Mouse (Mus musculus) bone marrow, adult 2 months (tissue): ENCODE results near the gene Cbl. TPM values are rescaled to one million over a fixed set of nuclear protein-coding genes. Genes with fewer than 3 reads are reported as not detected.

Source experiments
- H3K27ac ChIP-seq: fragments of 200-500 bp; 2 replicates; pipeline ENCODE4 v1.5.1; 2012; ENCODE audit warnings: low read depth, mild to moderate bottlenecking, control low read depth, inconsistent platforms, low read length; ENCODE audit not compliant: control insufficient read depth, poor library complexity, insufficient read depth
- H3K4me1 ChIP-seq: fragments of 200-500 bp; 2 replicates; pipeline ENCODE4 v1.6.1; 2011; ENCODE audit warnings: low read length; ENCODE audit not compliant: control insufficient read depth, insufficient read depth
- H3K4me3 ChIP-seq: fragments of 200-500 bp; replicated peaks from 2 replicates; pipeline ENCODE3; 2011; ENCODE audit warnings: mild to moderate bottlenecking, low read depth, low read length, control low read depth; ENCODE audit not compliant: control insufficient read depth
- CTCF ChIP-seq: fragments of 200-500 bp; IDR thresholded peaks from 2 replicates; pipeline ENCODE4 v1.5.1; 2011; ENCODE audit warnings: low read length, control low read depth; ENCODE audit not compliant: control insufficient read depth, insufficient read depth
- POLR2A ChIP-seq: fragments of 200-500 bp; IDR thresholded peaks from 2 replicates; pipeline ENCODE4 v1.6.1; 2011; ENCODE audit warnings: low read depth, mild to moderate bottlenecking, control low read depth, low read length, borderline replicate concordance; ENCODE audit not compliant: control insufficient read depth
- WGBS: fragments of 180-500 bp; shearing (Covaris S2); methylation state at CpG from one replicate; pipeline ENCODE4 v1.1.7; 2018; 5-methylcytosine and 5-hydroxymethylcytosine counted together
- polyA plus RNA-seq: library from polyadenylated mRNA; stranded (reverse); fragments of >200 nt; gene quantifications from 2 replicates; pipeline ENCODE4 v1.2.4, GENCODE M21; 2011; ENCODE audit warnings: low replicate concordance; ENCODE audit not compliant: missing spikeins, insufficient read depth, insufficient read length

Gene Cbl
- polyA plus RNA-seq, 1 experiment = 50.5 TPM

GRCm38 (mm10) chr9:44137846-44138245 is 96.0 kb downstream of the Cbl start:
- TF ChIP-seq CTCF (no peak), POLR2A (no peak)
- Histone ChIP-seq H3K4me3 (no peak overlapping the region), H3K27ac (no peak overlapping the region), H3K4me1 (peaks cover 1% of the 10 kb centered on the region; the same call in 1 of the 2 replicates)
- 11% methylated on average over 4 of the region's 4 CpGs for WGBS

- no peak overlapping the region for H3K27ac ChIP-seq
- H3K4me1 ChIP-seq = peaks cover 1% of the 10 kb centered on the region; the same call in 1 of the 2 replicates
- TF ChIP-seq CTCF (no peak), POLR2A (no peak)
- 56% methylated on average over 7 of the region's 7 CpGs for WGBS
- no peak overlapping the region for H3K4me3 ChIP-seq
These were observed 98.0 kb downstream of the Cbl start for GRCm38 (mm10) chr9:44135731-44136411.

DNA sequence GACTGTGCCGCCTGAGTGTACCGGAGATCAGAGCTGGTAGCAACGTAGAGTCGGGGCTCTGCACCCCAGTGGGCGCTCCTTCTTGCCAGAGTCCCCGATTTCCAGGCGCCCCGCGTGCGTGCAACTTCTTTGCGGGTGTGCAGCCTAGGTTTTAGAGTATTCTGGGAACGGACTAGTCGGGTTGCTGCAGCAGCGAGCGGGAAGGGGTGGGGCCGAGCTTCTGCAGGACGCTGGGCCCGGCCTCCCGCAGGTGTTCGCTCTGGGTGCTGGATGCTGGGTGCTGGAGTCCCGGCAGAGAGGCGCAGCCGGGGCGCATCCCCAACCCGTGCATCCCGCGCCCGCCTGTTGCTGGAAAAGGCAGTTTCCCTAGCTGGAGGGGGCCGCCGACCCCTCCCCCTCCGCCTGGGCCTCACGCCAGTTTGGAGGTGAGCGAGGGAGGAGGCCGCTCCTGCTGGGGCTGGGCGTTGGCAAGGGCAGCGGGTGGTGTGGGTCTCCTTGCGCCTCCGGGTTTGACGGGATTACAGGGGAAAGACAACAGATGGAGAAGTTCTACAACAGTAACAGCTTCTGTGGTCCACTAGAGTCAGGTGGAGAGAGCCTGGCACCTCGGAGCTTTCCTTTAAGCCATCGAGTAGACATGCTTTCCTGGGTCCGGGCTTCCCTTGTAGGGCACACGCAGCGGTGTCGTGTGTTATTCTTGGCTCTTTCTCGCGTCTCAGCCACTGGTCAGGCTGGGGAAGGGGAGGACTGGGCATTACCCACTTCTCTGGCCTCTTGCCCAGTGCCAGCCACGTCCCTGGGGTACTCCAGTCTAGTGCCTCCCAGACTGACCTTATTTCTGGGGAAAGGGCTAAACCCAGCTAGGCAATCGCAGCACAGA is 98.8 kb downstream of the Cbl start:
- peak overlapping the region; percentile 10 for H3K4me3 ChIP-seq
- TF ChIP-seq POLR2A (no peak), CTCF (no peak)
- peaks cover 1% of the 10 kb centered on the region; the same call in 1 of the 2 replicates for H3K4me1 ChIP-seq
- WGBS = 3% methylated on average over 49 of the region's 49 CpGs
- H3K27ac ChIP-seq = no peak overlapping the region; the same call in 1 of the 2 replicates

DNA sequence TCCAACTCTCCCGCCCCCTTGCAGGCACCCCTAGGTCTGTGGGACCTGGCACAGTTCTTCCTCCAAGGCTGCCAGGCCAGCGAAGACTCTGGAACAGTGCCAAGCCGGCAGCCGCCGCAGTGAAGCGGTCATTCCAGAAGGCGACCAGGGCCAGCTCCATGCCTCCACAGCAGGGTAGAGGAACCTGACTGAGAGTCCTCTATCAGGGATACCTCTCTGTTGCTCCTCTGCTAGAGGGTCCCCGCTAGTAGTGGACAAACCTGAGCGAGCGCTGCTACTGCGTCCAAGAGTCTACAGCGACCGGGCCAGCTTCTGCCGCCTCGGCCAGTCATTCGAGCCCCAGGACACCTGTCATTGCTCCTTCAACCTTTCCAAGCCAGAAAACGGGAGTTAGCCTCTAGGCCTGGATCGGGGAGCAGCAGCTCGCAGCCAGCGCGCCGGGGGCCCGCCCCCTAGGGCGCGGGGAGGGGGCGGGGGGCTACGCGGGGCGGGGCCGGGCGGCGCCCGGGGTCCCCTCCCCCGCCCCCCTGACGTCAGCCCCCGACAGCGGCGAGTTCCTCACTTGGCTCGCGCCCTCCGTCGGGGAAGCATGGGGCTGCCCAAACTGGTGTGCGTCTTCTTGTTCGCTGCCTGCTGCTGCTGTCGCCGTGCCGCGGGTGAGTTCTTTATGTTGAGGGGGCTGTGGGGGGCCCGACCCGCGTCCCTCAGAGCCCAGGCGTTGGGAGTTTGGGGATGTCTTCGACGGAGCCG is 99.6 kb downstream of the Cbl start, which contains the start of gene Mcam:
Gene Mcam (plus strand): TSS at position 369 of the 750 bp plus-strand sequence.
- H3K4me1 ChIP-seq = peaks cover 1% of the 10 kb centered on the region; the same call in 1 of the 2 replicates
- WGBS = 2% methylated on average over 55 of the region's 55 CpGs
- TF ChIP-seq POLR2A (no peak), CTCF (no peak)
- no peak within 1 kb of the TSS; the same call in 1 of the 2 replicates for H3K27ac ChIP-seq
- H3K4me3 ChIP-seq = peak within 1 kb of the TSS; percentile 10

GRCm38 (mm10) chr9:44133287-44133686 is 100.6 kb downstream of the Cbl start:
- H3K4me3 ChIP-seq = no peak overlapping the region
- TF ChIP-seq POLR2A = no peak
- no peak for TF ChIP-seq CTCF
- H3K4me1 ChIP-seq = peaks cover 1% of the 10 kb centered on the region; the same call in 1 of the 2 replicates
- WGBS = 29% methylated on average over 2 of the region's 2 CpGs
- H3K27ac ChIP-seq = no peak overlapping the region

DNA sequence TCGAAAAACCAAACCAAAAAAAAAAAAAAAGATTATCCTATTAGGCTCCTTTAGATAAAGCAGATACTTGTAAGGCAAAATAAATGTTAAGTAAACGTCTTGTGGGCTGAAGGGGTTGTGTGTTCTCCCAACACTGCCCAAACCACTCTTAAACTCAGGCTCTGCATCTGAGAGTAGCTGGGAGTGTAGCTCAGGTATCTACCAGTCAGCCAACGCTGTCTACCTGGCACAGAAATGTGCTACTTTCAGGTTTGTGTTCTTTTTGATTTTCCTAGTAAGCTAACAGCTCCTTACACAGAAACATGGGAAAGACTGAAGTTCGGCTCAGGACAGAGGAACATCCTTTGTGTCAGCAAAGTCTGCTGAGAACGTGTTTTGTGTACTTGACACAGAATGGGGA is 101.6 kb downstream of the Cbl start:
- TF ChIP-seq CTCF (no peak), POLR2A (no peak)
- 70% methylated on average over 5 of the region's 5 CpGs for WGBS
- H3K27ac ChIP-seq = no peak overlapping the region
- no peaks in the 10 kb centered on the region; the same call in 1 of the 2 replicates for H3K4me1 ChIP-seq
- H3K4me3 ChIP-seq = no peak overlapping the region

DNA sequence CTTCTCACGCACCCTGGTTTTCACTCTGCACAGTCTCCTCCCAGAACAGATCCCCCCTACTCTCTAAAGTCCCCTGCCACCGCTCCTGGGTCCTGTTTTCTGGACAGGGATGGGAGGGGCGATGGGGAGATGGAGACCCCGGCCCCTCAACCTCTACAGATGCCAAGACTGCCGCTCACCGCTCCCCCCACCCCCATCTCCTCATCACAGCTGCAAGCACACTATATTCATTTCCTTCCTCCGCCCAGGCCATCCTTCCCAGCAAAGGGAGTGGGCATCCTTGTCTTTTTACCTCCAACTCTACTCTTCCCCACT is 102.6 kb downstream of the Cbl start:
- WGBS = 45% methylated on average over 7 of the region's 7 CpGs
- no peaks in the 10 kb centered on the region; the same call in 1 of the 2 replicates for H3K4me1 ChIP-seq
- TF ChIP-seq POLR2A (no peak), CTCF (no peak)
- no peak overlapping the region for H3K4me3 ChIP-seq
- no peak overlapping the region for H3K27ac ChIP-seq
